Mouse (Mus musculus) cerebellum, adult 11-12 months (tissue): Measurements from ENCODE around the gene Gm1123.
A peak's percentile ranks its signal among the peaks of the same experiment; 100 is the strongest.

ENCODE experiments used
- DNase-seq: peaks from one replicate; pipeline ENCODE4 v3.0.0; 2022

Gm1123 gene

GRCm38 (mm10) chr9:99035575-99035974 lies at the start of gene Gm1123:
Gm1123 (minus strand) TSS chr9:99035715.
- DNase-seq = no peak

DNA sequence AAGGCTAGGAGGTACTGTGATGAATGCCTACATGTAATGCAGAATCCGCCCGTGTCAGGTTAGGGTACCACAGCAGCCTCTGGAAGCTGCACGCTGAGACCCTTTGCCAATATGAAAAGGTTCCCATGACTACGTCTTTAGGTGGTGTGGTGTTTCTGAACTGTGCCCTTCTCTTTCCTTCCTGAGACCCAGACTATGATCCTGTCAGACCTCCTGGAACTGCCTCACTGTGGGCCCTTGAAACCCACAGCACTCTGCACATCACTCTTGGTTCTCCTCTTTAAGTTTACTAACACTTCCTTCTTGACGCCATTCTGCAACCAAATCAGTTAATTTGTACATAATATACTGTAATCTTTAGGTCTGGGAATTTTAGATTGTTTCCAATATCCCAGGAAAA lies 46.2 kb upstream of the Gm1123 start:
- DNase-seq = no peak

GRCm38 (mm10) chr9:99081308-99081707 lies 45.8 kb upstream of the Gm1123 start:
- no peak for DNase-seq

DNA sequence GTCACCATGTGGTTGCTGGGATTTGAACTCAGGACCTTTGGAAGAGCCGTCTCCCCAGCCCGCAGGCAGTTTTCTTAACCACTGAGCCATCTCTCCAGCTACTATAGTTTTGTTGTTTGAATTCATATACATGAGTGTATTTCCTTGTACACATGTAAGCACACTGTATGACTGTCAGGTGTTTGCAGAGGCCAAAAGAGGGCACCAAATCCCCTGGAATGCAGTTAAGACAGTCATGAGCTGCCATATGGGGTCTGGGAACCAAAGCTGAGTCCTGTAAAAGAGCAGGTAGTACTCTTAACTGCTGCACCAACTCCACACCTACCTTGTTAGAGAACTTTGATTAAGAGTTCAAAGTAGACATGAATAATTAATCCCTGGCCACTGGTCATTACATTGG lies 45.1 kb upstream of the Gm1123 start:
- no peak for DNase-seq

- DNase-seq = no peak
These were observed 38.9 kb upstream of the Gm1123 start for GRCm38 (mm10) chr9:99074462-99074861.

- no peak for DNase-seq
These were observed 37.0 kb upstream of the Gm1123 start for GRCm38 (mm10) chr9:99072538-99072937.

DNA sequence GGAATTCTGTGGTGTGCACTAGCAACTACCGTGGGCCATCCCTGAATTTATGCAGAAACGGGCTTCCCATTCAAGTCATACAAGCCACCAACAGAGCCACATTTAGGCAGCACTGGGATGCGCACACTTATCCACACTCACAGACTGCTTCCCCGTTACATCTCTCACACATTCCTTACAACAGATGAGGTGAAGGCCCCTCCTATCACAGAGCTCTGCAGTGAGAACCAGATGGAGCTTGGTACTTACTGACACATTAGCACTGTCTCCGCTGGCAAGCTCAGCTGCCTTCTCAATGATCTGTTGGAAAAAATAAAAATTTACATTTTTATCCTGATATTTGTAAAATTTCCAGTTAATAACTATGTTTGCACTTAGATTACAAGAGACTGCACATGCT lies 29.8 kb upstream of the Gm1123 start:
- no peak for DNase-seq

- no peak for DNase-seq
These were observed 28.7 kb upstream of the Gm1123 start for GRCm38 (mm10) chr9:99064216-99064615.

DNA sequence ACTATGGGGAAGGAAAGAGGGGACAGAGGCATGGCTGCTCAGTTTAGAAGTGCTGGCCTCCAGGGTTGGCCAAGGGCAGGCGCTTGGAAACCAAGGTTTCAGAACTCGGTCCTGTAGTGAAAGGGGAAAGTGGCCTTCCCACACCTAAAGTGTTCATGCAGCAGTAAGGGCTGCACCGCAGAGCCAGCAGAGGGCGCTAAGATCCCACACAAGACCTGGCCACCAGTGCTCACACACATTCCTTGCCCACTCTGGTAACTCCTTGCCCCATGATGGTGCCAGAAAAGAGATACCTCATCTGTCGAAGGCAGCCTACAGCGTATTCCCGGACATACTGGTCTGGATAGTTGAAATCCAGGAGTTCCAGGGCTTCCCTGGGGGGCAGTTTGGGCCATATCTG lies 27.0 kb upstream of the Gm1123 start:
- peak; percentile 56 for DNase-seq

GRCm38 (mm10) chr9:99057751-99058150 lies 22.2 kb upstream of the Gm1123 start:
- peak; percentile 42 for DNase-seq

- no peak for DNase-seq
These were observed 14.2 kb upstream of the Gm1123 start for GRCm38 (mm10) chr9:99049760-99050159.

GRCm38 (mm10) chr9:99048724-99049250 lies 13.3 kb upstream of the Gm1123 start:
- no peak for DNase-seq

DNA sequence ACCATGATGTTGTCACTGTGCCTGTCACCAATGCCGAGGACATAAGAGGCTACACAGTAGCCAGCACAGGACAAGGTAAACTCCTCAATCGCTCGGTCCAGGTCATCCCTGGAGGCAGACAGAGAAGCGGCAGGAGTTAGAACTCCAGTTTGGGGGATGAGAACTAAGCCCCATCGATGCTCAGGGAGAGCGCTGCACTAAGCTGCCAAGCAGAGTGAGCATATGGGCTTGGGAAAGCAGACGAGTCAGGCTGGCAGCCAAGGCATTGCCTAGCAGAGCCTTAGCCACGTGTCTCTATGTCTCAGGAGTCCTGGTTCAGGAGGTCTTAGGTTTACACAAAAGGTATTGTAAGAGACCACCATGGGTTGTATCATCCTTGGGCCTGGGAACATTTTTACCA lies 9.2 kb upstream of the Gm1123 start:
- peak; percentile 65 for DNase-seq

DNA sequence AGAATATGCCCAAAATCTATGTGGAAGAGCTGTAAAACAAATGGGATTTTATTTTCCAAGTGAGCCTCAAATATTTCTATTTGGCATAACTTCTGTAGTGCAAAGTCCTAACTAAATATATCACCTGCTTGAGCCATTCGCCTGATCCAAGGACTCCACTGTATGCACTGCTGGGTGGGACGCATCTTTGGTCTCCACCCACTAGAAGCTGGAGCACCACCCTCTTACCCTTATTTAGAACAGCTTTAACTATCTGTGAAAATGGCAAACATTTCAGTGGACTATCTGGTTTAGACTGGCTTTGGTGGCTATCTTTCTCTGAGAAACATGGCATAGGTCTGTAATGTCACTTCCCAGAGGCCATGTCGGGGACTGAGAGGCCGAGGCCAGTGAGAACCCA lies 7.1 kb upstream of the Gm1123 start:
- DNase-seq = no peak

DNA sequence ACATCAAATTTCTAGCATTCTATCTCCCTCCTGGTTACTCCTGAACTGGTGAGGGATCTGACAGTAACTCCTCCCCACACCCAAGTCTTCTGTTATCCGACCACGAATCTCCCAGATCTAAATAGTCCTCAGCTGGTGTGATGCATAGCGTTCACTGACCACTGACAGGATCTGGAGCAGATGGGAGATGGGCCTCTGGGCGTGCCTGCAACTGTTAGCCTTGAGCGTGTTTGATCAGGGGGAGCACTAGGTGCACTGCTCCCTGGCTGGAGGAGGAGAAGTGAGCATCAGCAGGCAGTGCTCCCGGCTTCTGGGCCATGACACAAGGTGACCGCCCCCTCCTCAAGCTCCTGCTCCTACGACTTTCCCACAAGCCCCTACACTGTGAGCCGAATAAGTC lies 6.5 kb upstream of the Gm1123 start:
- no peak for DNase-seq

DNA sequence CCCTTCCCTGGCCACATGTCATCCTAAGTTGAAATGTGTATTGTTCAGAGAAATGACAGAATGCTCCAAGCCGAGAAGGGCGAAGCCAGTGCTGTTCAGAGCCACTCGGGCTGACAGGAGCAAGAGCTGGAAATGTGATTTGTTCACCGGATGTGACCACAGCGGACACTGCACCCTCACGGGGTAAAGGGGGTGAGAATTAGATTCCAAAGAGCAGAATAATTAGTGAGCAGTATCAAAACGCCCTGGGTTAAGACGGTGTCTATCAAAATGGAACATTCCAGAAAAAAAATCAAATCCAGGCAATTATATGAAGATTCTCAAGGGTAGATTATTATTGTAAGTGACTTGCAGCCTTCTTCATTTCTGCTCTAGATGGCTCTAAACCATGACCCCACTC lies 1.4 kb downstream of the Gm1123 start:
- DNase-seq = no peak

DNA sequence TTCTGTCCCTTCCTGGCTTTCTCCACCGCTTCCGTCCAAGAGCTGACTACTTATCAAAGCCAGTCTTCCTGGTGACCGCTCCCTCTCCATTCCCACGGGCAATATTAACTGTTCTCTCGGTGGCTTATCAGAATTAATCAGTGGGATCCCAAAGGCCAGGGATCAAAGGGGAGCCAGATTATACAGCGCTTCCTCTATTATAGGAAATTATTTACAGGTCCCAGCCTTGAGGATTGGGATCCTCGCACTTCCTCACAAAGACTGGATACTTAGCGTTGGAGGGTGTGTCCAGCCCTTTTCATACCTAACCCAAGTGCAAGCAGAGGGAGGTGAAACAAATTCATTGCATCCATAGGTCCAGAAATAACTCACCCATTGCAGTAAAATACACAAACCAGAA lies 3.5 kb downstream of the Gm1123 start:
- no peak for DNase-seq

DNA sequence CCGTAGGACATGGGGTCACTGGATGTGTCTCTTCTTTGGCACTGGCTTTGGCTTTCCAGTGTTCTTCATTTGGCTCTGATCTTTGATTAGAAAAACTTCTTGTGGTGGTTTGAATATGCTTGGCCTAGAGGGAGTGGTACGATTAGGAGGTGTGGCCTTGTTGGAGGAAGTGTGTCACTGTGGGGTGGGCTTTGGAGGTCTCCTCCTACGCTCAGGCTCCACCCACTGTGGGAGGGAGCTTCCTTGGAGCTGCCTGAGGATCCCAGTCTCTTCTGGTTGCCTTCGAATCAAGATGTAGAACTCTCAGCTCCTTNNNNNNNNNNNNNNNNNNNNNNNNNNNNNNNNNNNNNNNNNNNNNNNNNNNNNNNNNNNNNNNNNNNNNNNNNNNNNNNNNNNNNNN lies 13.8 kb downstream of the Gm1123 start:
- DNase-seq = no peak

- no peak for DNase-seq
These were observed 14.3 kb downstream of the Gm1123 start for GRCm38 (mm10) chr9:99021166-99021565.

- DNase-seq = no peak
These were observed 17.8 kb downstream of the Gm1123 start for GRCm38 (mm10) chr9:99017679-99018078.

DNA sequence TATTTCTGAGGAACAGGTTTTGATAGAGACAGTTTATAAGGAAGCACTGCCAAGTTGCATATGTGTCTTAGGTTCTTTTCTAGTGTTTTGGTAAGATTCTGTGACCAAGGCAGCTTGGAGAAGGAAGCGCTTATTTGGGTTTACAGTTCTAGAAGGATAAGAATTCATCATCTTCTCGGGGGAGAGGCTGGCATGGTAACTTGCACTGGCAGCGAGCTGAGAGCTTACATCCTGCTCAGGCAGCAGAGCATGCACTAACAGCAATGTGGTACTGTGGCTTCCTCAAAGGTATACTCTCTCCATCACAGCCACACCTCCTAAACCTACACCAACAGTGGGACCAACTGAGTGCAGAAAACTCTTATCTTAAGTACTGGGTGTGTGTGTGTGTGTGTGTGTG lies 18.8 kb downstream of the Gm1123 start:
- no peak for DNase-seq

DNA sequence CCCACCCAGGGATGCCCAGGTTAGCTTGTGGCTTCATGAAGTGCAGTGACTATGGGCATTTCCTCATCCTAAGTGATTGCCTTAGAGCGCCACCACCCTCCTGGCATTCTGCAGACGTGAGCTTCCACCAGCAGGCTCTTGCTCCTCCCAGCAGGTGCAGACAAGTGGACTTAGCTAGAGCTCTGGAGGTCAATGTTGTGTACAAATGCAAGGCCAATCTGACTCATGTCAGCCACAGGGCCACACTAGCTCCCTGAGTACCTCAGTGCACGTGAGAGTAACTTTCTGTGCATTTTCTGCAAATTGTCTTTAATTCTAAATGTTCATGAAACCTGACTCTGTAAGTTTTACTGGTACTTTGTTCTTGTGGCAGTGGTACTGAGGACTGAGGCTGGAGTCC lies 19.2 kb downstream of the Gm1123 start:
- no peak for DNase-seq

- DNase-seq = no peak
These were observed 25.7 kb downstream of the Gm1123 start for GRCm38 (mm10) chr9:99009898-99010199.

DNA sequence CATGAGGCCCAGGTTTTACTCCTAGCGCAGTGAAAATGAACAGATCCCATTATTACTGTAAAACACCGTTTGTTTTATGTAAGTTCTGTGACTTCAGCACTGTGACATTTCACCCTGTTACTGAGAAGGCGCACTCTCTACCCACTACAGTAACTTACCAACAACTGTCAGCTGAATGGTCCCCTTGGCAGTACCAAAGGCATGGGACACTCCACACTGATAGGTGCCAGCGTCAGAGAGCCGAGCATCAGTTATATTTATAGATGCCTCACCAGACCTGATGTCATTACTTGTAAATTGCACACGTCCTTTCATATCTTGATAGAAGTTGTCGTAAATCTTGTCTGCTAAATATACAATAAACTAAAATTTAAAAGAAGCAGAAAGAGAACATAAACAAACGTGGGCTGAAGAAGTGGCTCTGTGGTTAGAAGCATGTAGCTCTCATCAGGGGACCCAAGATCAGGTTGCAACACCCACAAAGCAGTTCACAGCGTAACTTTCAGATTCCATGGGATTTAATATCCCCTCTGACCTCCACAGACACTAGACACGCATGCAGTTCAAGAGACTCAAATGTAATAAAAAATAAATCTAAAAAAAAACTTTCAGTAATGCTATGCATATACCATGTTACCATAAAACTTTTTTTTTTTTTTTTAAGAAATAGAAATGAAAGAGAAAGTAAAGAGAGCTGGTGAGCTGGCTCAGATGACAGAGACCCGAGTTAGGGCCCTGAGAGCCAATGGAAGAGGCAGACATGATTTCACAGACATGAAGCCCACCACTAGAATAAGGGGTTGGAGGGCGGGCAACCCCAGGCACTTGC lies 26.2 kb downstream of the Gm1123 start:
- DNase-seq = no peak

- DNase-seq = no peak
These were observed 34.2 kb downstream of the Gm1123 start for GRCm38 (mm10) chr9:99001326-99001725.
